Mouse (Mus musculus) thymus, postnatal 14 days (tissue): Measurements from ENCODE around the gene Uox.

ENCODE experiments used
- DNase-seq: peaks from one replicate; pipeline ENCODE4 v3.0.0; 2021

Gene Uox

GRCm38 (mm10) chr3:146628227-146628982 lies 58.2 kb downstream of the Uox start:
- no peak for DNase-seq

DNA sequence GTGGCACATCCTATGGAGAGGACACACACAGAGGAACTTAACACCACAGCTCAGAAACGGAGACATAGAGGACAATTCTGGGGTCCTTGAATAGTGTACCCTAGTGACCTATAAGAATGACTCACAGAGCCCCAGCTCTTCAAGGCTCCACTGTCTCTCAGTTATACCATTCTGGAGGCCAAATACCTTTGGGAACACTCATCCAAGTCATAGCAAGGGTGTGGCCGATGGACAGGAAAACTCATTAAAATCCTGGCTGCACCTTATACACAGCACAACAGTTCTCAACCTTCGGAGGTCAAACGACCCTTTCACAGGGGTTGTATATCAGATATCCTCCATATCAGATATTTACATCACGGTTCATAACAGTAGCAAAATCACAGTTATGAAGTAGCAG lies 62.3 kb downstream of the Uox start:
- DNase-seq = no peak

GRCm38 (mm10) chr3:146641818-146642427 lies 71.7 kb downstream of the Uox start:
- DNase-seq = no peak

- DNase-seq = no peak
Observed at GRCm38 (mm10) chr3:146649311-146649894, 79.2 kb downstream of the Uox start.

GRCm38 (mm10) chr3:146650716-146651115 lies 80.5 kb downstream of the Uox start:
- DNase-seq = no peak

GRCm38 (mm10) chr3:146651217-146651616 lies 81.0 kb downstream of the Uox start, which contains the start of gene 4930503B20Rik:
Gene 4930503B20Rik (minus strand): TSS chr3:146651317.
- no peak for DNase-seq

DNA sequence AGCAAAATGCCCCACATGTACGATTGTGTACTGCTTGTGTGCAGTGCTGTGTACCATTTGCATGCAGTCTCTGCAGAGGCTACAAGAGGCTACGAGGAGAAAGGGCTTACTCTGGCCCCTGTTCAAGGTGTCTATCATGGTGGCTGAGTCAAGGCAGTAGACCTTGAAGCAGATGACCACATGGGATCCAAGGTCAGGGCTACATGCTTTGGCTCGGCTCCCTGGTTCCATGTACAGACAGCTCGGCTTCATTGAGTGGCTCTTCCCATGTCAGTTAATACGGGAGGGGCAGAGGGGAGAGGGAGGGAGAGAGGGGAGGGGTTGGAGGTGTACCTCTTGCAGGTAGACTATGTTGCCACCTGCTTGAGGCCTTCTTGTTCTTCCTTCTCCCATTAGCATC lies 82.2 kb downstream of the Uox start:
- DNase-seq = no peak

GRCm38 (mm10) chr3:146653692-146654091 lies 83.5 kb downstream of the Uox start:
- DNase-seq = no peak

GRCm38 (mm10) chr3:146655111-146655577 lies 84.9 kb downstream of the Uox start:
- no peak for DNase-seq

- DNase-seq = no peak
Observed at GRCm38 (mm10) chr3:146657433-146657832, 87.2 kb downstream of the Uox start.

DNA sequence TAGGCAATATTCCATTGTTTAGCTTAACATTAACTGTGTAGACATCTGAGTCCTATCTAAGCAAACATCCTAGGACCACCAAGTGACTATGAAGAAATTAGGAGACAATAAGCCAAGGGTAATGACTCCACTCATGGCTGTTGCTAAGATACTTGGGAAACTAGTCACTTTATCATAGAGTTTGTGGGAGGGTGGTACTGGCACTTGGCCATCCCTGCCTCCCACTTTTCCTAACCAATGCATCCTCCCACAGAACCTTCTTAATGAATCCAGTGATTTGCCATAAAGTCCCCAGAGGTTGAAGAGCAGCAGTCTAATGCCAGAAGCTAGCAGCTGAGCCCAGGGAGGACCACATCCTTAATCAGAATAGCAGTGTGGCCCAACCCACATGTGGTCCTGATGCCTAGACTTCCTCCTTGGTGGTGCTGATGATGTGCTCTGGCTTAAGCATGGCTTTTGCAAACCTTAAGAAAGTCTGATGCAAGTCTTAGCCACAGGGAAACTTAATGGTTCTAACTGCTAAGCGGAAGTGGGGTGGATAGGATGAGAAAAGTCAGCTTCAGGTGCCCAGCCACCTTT lies 87.9 kb downstream of the Uox start:
- DNase-seq = no peak

GRCm38 (mm10) chr3:146659321-146659720 lies 89.1 kb downstream of the Uox start:
- no peak for DNase-seq

DNA sequence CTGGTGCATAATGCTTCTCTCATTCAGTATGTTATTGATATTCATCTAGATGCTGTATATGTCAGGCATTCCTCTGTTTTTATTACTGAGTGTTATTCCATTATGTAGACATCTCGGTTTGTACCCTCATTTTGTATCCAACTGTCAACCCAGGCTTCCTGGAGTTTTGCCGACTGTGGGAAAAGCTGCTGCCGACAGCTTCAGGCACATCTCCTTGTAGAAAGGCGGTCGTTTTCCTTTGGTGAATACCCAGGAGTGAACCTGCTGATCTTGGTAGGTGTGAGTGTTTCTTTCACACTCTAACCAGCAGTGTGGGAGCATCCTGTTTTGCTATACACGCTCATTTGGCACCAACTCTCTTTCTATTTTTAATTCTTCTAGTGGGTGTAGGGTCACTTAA lies 90.8 kb downstream of the Uox start:
- no peak for DNase-seq

- DNase-seq = no peak
Observed at GRCm38 (mm10) chr3:146661907-146662306, 91.7 kb downstream of the Uox start.

GRCm38 (mm10) chr3:146671121-146671520 lies 100.9 kb downstream of the Uox start:
- DNase-seq = no peak

GRCm38 (mm10) chr3:146675101-146675500 lies 104.9 kb downstream of the Uox start:
- no peak for DNase-seq

GRCm38 (mm10) chr3:146676193-146676592 lies 106.0 kb downstream of the Uox start:
- no peak for DNase-seq

GRCm38 (mm10) chr3:146679646-146680045 lies 109.4 kb downstream of the Uox start:
- no peak for DNase-seq

GRCm38 (mm10) chr3:146680625-146681024 lies 110.4 kb downstream of the Uox start:
- DNase-seq = no peak

- DNase-seq = no peak
Observed at GRCm38 (mm10) chr3:146681696-146682095, 111.5 kb downstream of the Uox start.
